ENCODE assay signal across 13 mouse cellular contexts in genomic region chr3:157661622-157662021, GRCm38 (mm10).
"Had no signal": no experiment of that assay in that cellular context is flagged by ENCODE, and none has a peak within 500 bp of the region (broad histone marks: within the 10 kb centered on the region; RNA-seq: fewer than 3 reads in every experiment).

No protein-coding gene starts in this region.

- H3K9ac ChIP-seq: intestine, embryonic 15.5 days; liver, embryonic 14.5 days; midbrain, embryonic 12.5 days; neural tube, embryonic 13.5 days had no signal

- H3K4me1 ChIP-seq: intestine, embryonic 15.5 days; midbrain, embryonic 12.5 days; neural tube, embryonic 13.5 days had no signal

- ATAC-seq: intestine, embryonic 15.5 days; midbrain, embryonic 16.5 days had no signal

- H3K4me3 ChIP-seq: intestine, embryonic 15.5 days; midbrain, embryonic 12.5 days; neural tube, embryonic 13.5 days had no signal

- H3K9me3 ChIP-seq: intestine, embryonic 15.5 days; midbrain, embryonic 12.5 days; neural tube, embryonic 13.5 days had no signal

- H3K27ac ChIP-seq: intestine, embryonic 15.5 days; liver, embryonic 14.5 days; midbrain, embryonic 12.5 days; neural tube, embryonic 13.5 days had no signal

- H3K36me3 ChIP-seq: intestine, embryonic 15.5 days; midbrain, embryonic 12.5 days; neural tube, embryonic 13.5 days had no signal

- DNase-seq: kidney, adult 18-20 months; kidney, postnatal 14 days; left cerebral cortex, postnatal 4 days; lung, adult 2 months; lung, postnatal 10 days; lung, postnatal 4 days; right cerebral cortex, postnatal 14 days; thymus, postnatal 4 days had no signal

- H3K27me3 ChIP-seq: intestine, embryonic 15.5 days; midbrain, embryonic 12.5 days; neural tube, embryonic 13.5 days had no signal

- H3K4me2 ChIP-seq: intestine, embryonic 15.5 days; midbrain, embryonic 12.5 days; neural tube, embryonic 13.5 days had no signal
